In genomic region chr5:89981627-89982026, GRCm38 (mm10) we compare ENCODE assay signal across 10 mouse cellular contexts.
DNase-seq lines count a peak whose midpoint lies in the region; ATAC-seq and TF ChIP-seq lines count a peak whose summit lies in the region.
"Had no signal": no experiment of that assay in that cellular context is flagged by ENCODE, and none has a peak within 500 bp of the region (broad histone marks: within the 10 kb centered on the region; RNA-seq: fewer than 3 reads in every experiment).

No protein-coding gene starts in this region.

- intact Hi-C loops in left cerebral cortex, adult 2 months (cut with DNase I): loop anchor here (2.0 kb wide), 1 partner anchor 213 kb away; no protein-coding TSS in a partner anchor
- intact Hi-C loops in left cerebral cortex, postnatal 36 days (cut with DNase I): no loop called here

- H3K27ac ChIP-seq in left cerebral cortex, adult 2 months: no peak overlapping the region
- H3K27ac ChIP-seq: hindbrain, embryonic 13.5 days; neural tube, embryonic 13.5 days had no signal

- DNase-seq in frontal cortex, postnatal 10 days (ENCODE audit: low spot score in 2 of 2): no peak
- DNase-seq in left cerebral cortex, adult 2 months (ENCODE audit: extremely low spot score in 1 of 2, low spot score in 2 of 2): no peak
- DNase-seq in left cerebral cortex, adult 18-20 months (ENCODE audit: low spot score in 2 of 2): no peak
- peak; percentile 18 for DNase-seq in MEL-GATA-1-ER (ENCODE audit: extremely low read depth, low read depth)
- peak; percentile 4 for DNase-seq in lung, postnatal 25 days (ENCODE audit: low spot score)
- DNase-seq in left cerebral cortex, postnatal 36 days (ENCODE audit: low spot score in 2 of 2): no peak
- no peak for DNase-seq in cerebellum, adult 8-10 months

- peak; percentile 56 for TF ChIP-seq CTCF in left cerebral cortex, adult 2 months (IDR thresholded peaks at IDR 0.05)

- H3K4me3 ChIP-seq in left cerebral cortex, adult 2 months: no peak overlapping the region
- H3K4me3 ChIP-seq: hindbrain, embryonic 13.5 days; neural tube, embryonic 13.5 days had no signal

- ATAC-seq in frontal cortex, adult (ENCODE audit: low TSS enrichment): peak; percentile 55; the same call in 1 of the 2 replicates

Comparison
In these comparisons a context has a peak if more than half of its experiments do, and no peak if none do; other contexts are left out.
1. DNase-seq: peak in MEL-GATA-1-ER (single experiment) and lung, postnatal 25 days (single experiment); none in frontal cortex, postnatal 10 days (0 of 2), left cerebral cortex, adult 2 months (0 of 2), left cerebral cortex, adult 18-20 months (0 of 2), left cerebral cortex, postnatal 36 days (0 of 2) and cerebellum, adult 8-10 months (single experiment).